Mouse (Mus musculus) effector memory CD4-positive, alpha-beta T cell, adult 5 months (primary cell): ENCODE data around the gene Btbd35f22. TPM values are rescaled to one million over a fixed set of nuclear protein-coding genes. Genes with fewer than 3 reads are reported as not detected.

Source experiments
- polyA plus RNA-seq: library from polyadenylated mRNA; unstranded; fragments of 100-300 nt; shearing (Covaris generic); gene quantifications from one replicate; pipeline ENCODE4 v1.2.1, GENCODE M21; 2017

Btbd35f22 gene
- not detected for polyA plus RNA-seq

DNA sequence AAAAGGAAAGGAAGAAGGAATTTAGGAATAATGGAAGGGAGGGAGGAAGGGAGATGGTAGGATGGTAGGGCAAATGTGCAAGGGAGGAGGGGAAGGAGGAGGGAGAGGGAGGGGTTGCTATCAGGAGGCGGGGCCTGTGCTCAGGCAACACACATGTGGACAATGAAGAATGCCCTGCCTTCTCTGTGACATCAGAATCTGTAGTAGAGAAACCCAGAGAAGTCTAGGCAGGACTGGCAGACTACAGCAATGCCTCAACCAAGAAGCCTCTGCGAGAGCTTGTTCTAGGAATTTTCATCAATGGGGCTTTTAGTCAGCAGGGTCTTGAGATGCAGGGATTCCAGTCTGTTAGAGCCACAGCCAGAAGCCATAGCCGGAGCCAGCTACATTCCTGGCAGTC, at the start of gene Btbd35f22:
TSS of gene Btbd35f22 (plus strand) at position 301 of the 400 bp plus-strand sequence.

Other genes with a start within 250 kb of the Btbd35f22 start
- gene Gm21637, start 85.8 kb upstream of the Btbd35f22 start, polyA plus RNA-seq: not detected
- gene Btbd35f2, start 230.6 kb downstream of the Btbd35f22 start, polyA plus RNA-seq: not detected